Comparison of ENCODE assay signal across 8 mouse cellular contexts in the genomic region with DNA sequence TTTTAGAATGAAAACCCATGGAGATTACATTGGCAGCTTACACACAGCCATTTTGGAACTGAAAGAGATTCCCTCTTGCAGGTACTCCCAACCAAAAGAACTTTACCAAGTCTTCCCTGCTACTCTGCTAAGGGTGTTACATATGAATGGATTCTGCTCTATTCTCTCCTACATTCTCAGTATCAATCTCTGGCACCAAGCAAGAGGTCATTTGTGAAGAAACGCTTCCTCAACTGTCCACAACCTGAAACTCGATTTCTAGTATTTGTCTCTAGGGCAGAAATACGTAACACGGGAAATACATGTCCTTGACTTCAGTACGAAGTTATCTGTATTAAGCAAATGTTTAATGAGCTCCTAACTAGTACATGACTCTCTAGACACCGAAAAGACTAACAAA. TPM values are rescaled to one million over a fixed set of nuclear protein-coding genes. Genes with fewer than 3 reads are reported as not detected.
DNase-seq lines count a peak whose midpoint lies in the region; ATAC-seq and TF ChIP-seq lines count a peak whose summit lies in the region.

No protein-coding gene starts in this region.

- no peaks in the 10 kb centered on the region for H3K27me3 ChIP-seq in kidney, postnatal 0 days (ENCODE audit: insufficient read depth, low read length)
- no peaks in the 10 kb centered on the region for H3K27me3 ChIP-seq in intestine, embryonic 14.5 days (replicated peaks; ENCODE audit: control insufficient read depth, insufficient read depth, low read length)

- TF ChIP-seq CTCF in kidney, postnatal 0 days (IDR thresholded peaks at IDR 0.05; ENCODE audit: low read depth) = no peak
- TF ChIP-seq CTCF in cortical plate, adult 2 months (IDR thresholded peaks at IDR 0.05; ENCODE audit: extremely low read depth, insufficient read depth, low read length) = no peak

- 0 out of 2 replicates have a peak, but pooled peaks cover 4% of the 10 kb centered on the region for H3K4me1 ChIP-seq in kidney, postnatal 0 days (replicated peaks; ENCODE audit: insufficient read depth, low read length)
- no peaks in the 10 kb centered on the region for H3K4me1 ChIP-seq in cortical plate, adult 2 months (ENCODE audit: control insufficient read depth, insufficient read depth, low read length)
- H3K4me1 ChIP-seq in intestine, embryonic 14.5 days (replicated peaks; ENCODE audit: control insufficient read depth, insufficient read depth, low read length) = no peaks in the 10 kb centered on the region

- no peaks in the 10 kb centered on the region for H3K9me3 ChIP-seq in kidney, postnatal 0 days (replicated peaks; ENCODE audit: low read length)
- H3K9me3 ChIP-seq in intestine, embryonic 14.5 days (ENCODE audit: control insufficient read depth, low read length) = no peaks in the 10 kb centered on the region

- H3K4me3 ChIP-seq in kidney, postnatal 0 days (replicated peaks; ENCODE audit: low read depth, low read length) = peak overlapping the region; percentile 59
- peak overlapping the region; percentile 52; the same call in 1 of the 2 replicates for H3K4me3 ChIP-seq in cortical plate, adult 2 months (ENCODE audit: insufficient read depth, low read length)
- peak overlapping the region; percentile 57 for H3K4me3 ChIP-seq in intestine, embryonic 14.5 days (ENCODE audit: low read depth, low read length)

- WGBS in kidney, postnatal 0 days = 58% methylated on average over 6 of the region's 6 CpGs
- 56% methylated on average over 6 of the region's 6 CpGs for WGBS in intestine, embryonic 14.5 days

- intact Hi-C loops in left cerebral cortex, postnatal 4 days (cut with DNase I) = no loop called here

- no peak for DNase-seq in kidney, postnatal 0 days (ENCODE audit: low spot score)
- no peak for DNase-seq in kidney, postnatal 4 days
- no peak for DNase-seq in intestine, embryonic 14.5 days (ENCODE audit: low spot score)
- peak; percentile 34 for DNase-seq in naive thymus-derived CD4-positive, alpha-beta T cell, adult 2 months (ENCODE audit: low read depth)
- DNase-seq in left cerebral cortex, postnatal 4 days = no peak
- DNase-seq in right cerebral cortex, postnatal 36 days (ENCODE audit: low spot score in 2 of 2) = no peak
- no peak for DNase-seq in thymus, postnatal 25 days

- H3K27ac ChIP-seq in kidney, postnatal 0 days = peak overlapping the region; percentile 70; the same call in 1 of the 2 replicates
- no peak overlapping the region for H3K27ac ChIP-seq in cortical plate, adult 2 months (ENCODE audit: insufficient read depth, low read length)
- no peak overlapping the region for H3K27ac ChIP-seq in intestine, embryonic 14.5 days (ENCODE audit: low read depth)

- TF ChIP-seq POLR2A in cortical plate, adult 2 months (IDR thresholded peaks at IDR 0.05; ENCODE audit: extremely low read depth, insufficient read depth, low read length) = no peak

- no peaks in the 10 kb centered on the region for H3K36me3 ChIP-seq in kidney, postnatal 0 days (ENCODE audit: insufficient read depth, low read length)
- H3K36me3 ChIP-seq in intestine, embryonic 14.5 days (ENCODE audit: control insufficient read depth, insufficient read depth, low read length) = peaks cover 4% of the 10 kb centered on the region

- H3K9ac ChIP-seq in kidney, postnatal 0 days (ENCODE audit: low read depth, low read length) = no peak overlapping the region
- H3K9ac ChIP-seq in intestine, embryonic 14.5 days (ENCODE audit: low read length) = peak overlapping the region; percentile 76

- peak overlapping the region; percentile 56 for H3K4me2 ChIP-seq in kidney, postnatal 0 days (ENCODE audit: low read length)
- H3K4me2 ChIP-seq in intestine, embryonic 14.5 days (ENCODE audit: low read length) = peak overlapping the region; percentile 70

- ATAC-seq in kidney, postnatal 0 days (replicated peaks; ENCODE audit: low FRiP score, low read depth) = no peak
- no peak for ATAC-seq in intestine, embryonic 14.5 days (replicated peaks; ENCODE audit: low FRiP score, low TSS enrichment, low read depth)

RNA-seq across cellular contexts. Expression of a gene that starts 0.8 kb away (rescaled TPM):
- polyA plus RNA-seq in kidney, postnatal 0 days (2015; fragmentation: Nextera tagmentation; extraction: Ambion mirVana) = 45.8 and 47.0 TPM in 2 replicates
- polyA plus RNA-seq in cortical plate, adult 2 months (2012; rRNA removed) = 12.7 and 13.6 TPM in 2 replicates
- polyA plus RNA-seq in intestine, embryonic 14.5 days (2014; fragmentation: Nextera tagmentation; extraction: Ambion mirVana) = 41.3 and 42.7 TPM in 2 replicates
- total RNA-seq in left cerebral cortex, postnatal 4 days (2021) = 10 to 100 TPM; 12.4 to 15.5 TPM

RNA-seq across cellular contexts. Expression of a gene that starts 12.5 kb away (rescaled TPM):
- polyA plus RNA-seq in kidney, postnatal 0 days (2015; fragmentation: Nextera tagmentation; extraction: Ambion mirVana) = 12.8 and 13.0 TPM in 2 replicates
- 75.8 and 77.6 TPM in 2 replicates for polyA plus RNA-seq in cortical plate, adult 2 months (2012; rRNA removed)
- polyA plus RNA-seq in intestine, embryonic 14.5 days (2014; fragmentation: Nextera tagmentation; extraction: Ambion mirVana) = 17.1 and 19.0 TPM in 2 replicates
- total RNA-seq in left cerebral cortex, postnatal 4 days (2021) = 100 to 1,000 TPM; 113 to 117 TPM

RNA-seq across cellular contexts. Expression of a gene that starts 23.2 kb away (rescaled TPM):
- 351 and 354 TPM in 2 replicates for polyA plus RNA-seq in kidney, postnatal 0 days (2015; fragmentation: Nextera tagmentation; extraction: Ambion mirVana)
- polyA plus RNA-seq in cortical plate, adult 2 months (2012; rRNA removed) = 80.3 and 88.7 TPM in 2 replicates
- 277 and 312 TPM in 2 replicates for polyA plus RNA-seq in intestine, embryonic 14.5 days (2014; fragmentation: Nextera tagmentation; extraction: Ambion mirVana)
- 100 to 1,000 TPM; 155 to 170 TPM for total RNA-seq in left cerebral cortex, postnatal 4 days (2021)
